Mouse (Mus musculus) cortical plate, adult 2 months (tissue): ENCODE measurements at regions not wholly inside any gene's neighbourhood (a gene's known extent, or its start where the extent isn't known, plus 50 kb on each side); places are given as distances from the start of the nearest gene placed in this dataset.

ENCODE experiments used
- CTCF ChIP-seq: fragments of 200-500 bp; IDR thresholded peaks from 2 replicates; pipeline ENCODE4 v1.5.1; 2011; ENCODE audit warnings: mild to moderate bottlenecking, control low read depth, low read length; ENCODE audit not compliant: insufficient read depth; ENCODE audit errors: extremely low read depth
- POLR2A ChIP-seq: fragments of 200-500 bp; IDR thresholded peaks from 2 replicates; pipeline ENCODE4 v1.6.1; 2011; ENCODE audit warnings: mild to moderate bottlenecking, low read length, control low read depth; ENCODE audit not compliant: insufficient read depth; ENCODE audit errors: extremely low read depth

DNA sequence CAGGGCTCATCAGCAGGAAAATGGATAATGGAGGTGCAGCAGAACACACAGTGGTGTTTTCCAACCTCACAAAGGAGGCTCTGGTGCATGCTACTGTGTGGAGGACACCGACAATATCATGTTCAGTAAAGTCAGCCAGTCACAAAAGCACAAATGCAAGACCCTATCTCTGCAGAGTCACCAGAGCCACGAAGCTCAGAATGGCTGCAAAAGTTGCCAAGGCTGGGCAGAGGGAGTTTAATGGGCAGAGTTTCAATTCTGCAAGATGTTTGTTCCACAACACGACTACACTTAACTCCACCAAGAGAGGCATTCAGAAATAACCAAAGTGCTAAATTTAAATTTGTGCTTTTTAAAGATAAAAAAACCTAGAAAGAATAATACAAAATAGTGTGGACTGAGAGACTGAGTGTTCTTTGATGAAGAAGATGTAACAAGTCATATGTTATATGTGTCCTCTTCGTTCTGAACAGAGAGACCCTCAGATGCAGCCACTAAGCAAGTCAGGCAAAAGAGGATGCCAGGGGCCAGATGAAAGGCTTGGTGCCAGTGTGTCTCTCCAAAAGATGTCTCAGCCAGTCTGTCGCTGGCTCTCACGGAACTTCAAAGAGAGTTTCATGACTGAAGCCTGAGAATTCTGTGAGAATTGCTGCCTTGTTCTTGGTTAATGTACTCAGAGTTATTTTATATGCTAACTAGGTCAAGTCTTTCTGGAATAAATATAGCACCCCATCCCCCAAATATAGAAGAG is 95.1 kb upstream of the Kcnj6 start:
- no peak for TF ChIP-seq CTCF
- no peak for TF ChIP-seq POLR2A
